Mouse (Mus musculus): ENCODE measurements around the gene Meis3.
A peak's percentile ranks its signal among the peaks of the same experiment; 100 is the strongest.

Meis3 gene

GRCm38 (mm10) chr7:16208781-16209665 lies 34.1 kb downstream of the Meis3 start:
- DNase-seq (ENCODE audit: low spot score in 2 of 2) = no peak

- DNase-seq (ENCODE audit: low spot score in 2 of 2) = no peak
These were observed 36.0 kb downstream of the Meis3 start for GRCm38 (mm10) chr7:16210862-16211365.

- no peak for DNase-seq (ENCODE audit: low spot score in 2 of 2)
These were observed 38.3 kb downstream of the Meis3 start for GRCm38 (mm10) chr7:16213196-16213595.

- no peak for DNase-seq (ENCODE audit: low spot score in 2 of 2)
These were observed 39.1 kb downstream of the Meis3 start for GRCm38 (mm10) chr7:16213986-16214385.

GRCm38 (mm10) chr7:16221582-16222272 lies 46.8 kb downstream of the Meis3 start, which contains the start of gene Dhx34:
TSS of gene Dhx34 (minus strand) at chr7:16222037.
- peak; percentile 89 to 97 for DNase-seq (ENCODE audit: low spot score in 2 of 2)

- no peak for DNase-seq (ENCODE audit: low spot score in 2 of 2)
These were observed 55.0 kb downstream of the Meis3 start for GRCm38 (mm10) chr7:16229869-16230268.
